Mouse (Mus musculus): ENCODE data around the gene Nr2e3.

DNA sequence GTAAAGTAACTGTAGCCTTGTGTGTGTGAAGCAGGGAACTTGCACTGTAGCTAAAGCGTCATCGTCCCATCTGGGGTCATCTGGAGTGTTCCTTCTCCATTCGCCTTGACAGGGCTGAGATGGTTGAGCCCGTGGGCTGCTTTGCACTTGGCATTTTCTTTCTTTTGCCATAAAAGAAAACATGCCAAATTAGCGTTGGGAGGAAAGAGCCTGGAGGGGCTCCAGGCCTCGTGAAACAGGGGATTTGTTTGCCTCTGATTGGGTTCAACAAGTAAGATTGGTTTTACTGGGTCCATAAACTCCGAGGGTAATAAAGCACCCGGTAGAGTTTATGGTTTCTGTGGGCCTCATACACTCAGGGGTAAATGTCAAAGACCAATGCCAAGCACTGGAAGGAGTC lies 41.9 kb upstream of the Nr2e3 start:
- TF ChIP-seq CTCF (IDR thresholded peaks at IDR 0.05; ENCODE audit: control insufficient read depth, insufficient read depth, low read length) (no peak), POLR2A (IDR thresholded peaks at IDR 0.05; ENCODE audit: borderline replicate concordance, control insufficient read depth, low read depth, low read length) (no peak)
